Mouse (Mus musculus): ENCODE data around the gene Atp6v0d1. TPM values are rescaled to one million over a fixed set of nuclear protein-coding genes. Genes with fewer than 3 reads are reported as not detected.
A peak's percentile ranks its signal among the peaks of the same experiment; 100 is the strongest.

The Atp6v0d1 gene
- total and polyA plus RNA-seq, 3 experiments, result 51.1 to 83.8 TPM; not detected in 1

GRCm38 (mm10) chr8:105543703-105544102, 22.1 kb downstream of the Atp6v0d1 start (continued):
- TF ChIP-seq SMC3 (IDR thresholded peaks at IDR 0.05; ENCODE audit: low read depth, low read length), result no peak
- peak; percentile 94 for TF ChIP-seq ETS1 (IDR thresholded peaks at IDR 0.05; ENCODE audit: low read depth, low read length)
- TF ChIP-seq HCFC1 (IDR thresholded peaks at IDR 0.05; ENCODE audit: low read depth, low read length), result no peak
- no peak for TF ChIP-seq RAD21 (IDR thresholded peaks at IDR 0.05; ENCODE audit: low read depth, low read length)
- TF ChIP-seq MAFK (IDR thresholded peaks at IDR 0.05; ENCODE audit: borderline replicate concordance, low read depth, low read length), result peak; percentile 66; the same call in 1 of the 2 replicates
- no peak for TF ChIP-seq MAZ (IDR thresholded peaks at IDR 0.05; ENCODE audit: low read depth, low read length)
- TF ChIP-seq MYC (IDR thresholded peaks at IDR 0.05; ENCODE audit: low read depth, low read length), result peak; percentile 77; the same call in 1 of the 2 replicates
- no peak for TF ChIP-seq BHLHE40 (IDR thresholded peaks at IDR 0.05; ENCODE audit: borderline replicate concordance, low read depth, low read length)
- TF ChIP-seq GABPA (IDR thresholded peaks at IDR 0.05; ENCODE audit: low read depth, low read length), result no peak
- no peak for TF ChIP-seq ZKSCAN1 (IDR thresholded peaks at IDR 0.05; ENCODE audit: low read depth, low read length)
- TF ChIP-seq ZC3H11A (IDR thresholded peaks at IDR 0.05; ENCODE audit: low read depth, low read length), result no peak
- TF ChIP-seq E2F4 (IDR thresholded peaks at IDR 0.05; ENCODE audit: borderline replicate concordance, low read depth, low read length), result no peak
- no peak for TF ChIP-seq NELFE (IDR thresholded peaks at IDR 0.05; ENCODE audit: low read depth, low read length)
- no peak for TF ChIP-seq POLR2A (IDR thresholded peaks at IDR 0.05; ENCODE audit: control insufficient read depth in 1 of 2, insufficient read depth in 1 of 2, low read depth in 1 of 2, low read length in 2 of 2, poor library complexity in 1 of 2)
- TF ChIP-seq TCF12 (IDR thresholded peaks at IDR 0.05; ENCODE audit: low read depth, low read length), result peak; percentile 50
- TF ChIP-seq USF1 (IDR thresholded peaks at IDR 0.05; ENCODE audit: low read depth, low read length), result no peak
- no peak for TF ChIP-seq CHD1 (IDR thresholded peaks at IDR 0.05; ENCODE audit: low read depth, low read length)
- TF ChIP-seq GATA1 (IDR thresholded peaks at IDR 0.05; ENCODE audit: low read depth, low read length), result peak; percentile 76
- no peak for TF ChIP-seq JUND (IDR thresholded peaks at IDR 0.05; ENCODE audit: low read depth, low read length)
- peak; percentile 40; the same call in 1 of the 2 replicates for TF ChIP-seq MYB (IDR thresholded peaks at IDR 0.05; ENCODE audit: low read depth, low read length)

GRCm38 (mm10) chr8:105542808-105543207, 23.0 kb downstream of the Atp6v0d1 start:
- Histone ChIP-seq H3K36me3 (ENCODE audit: control insufficient read depth in 1 of 2, insufficient read depth in 2 of 2, low read length in 2 of 2) (peaks cover 2 to 55% of the 10 kb centered on the region in 2 experiments), H3K79me2 (ENCODE audit: control insufficient read depth, insufficient read depth, low read length, poor library complexity) (peaks cover 2% of the 10 kb centered on the region; the same call in 1 of the 2 replicates), H3K27me3 (ENCODE audit: control insufficient read depth in 1 of 2, insufficient read depth in 2 of 2, low read length in 2 of 2) (no peaks in the 10 kb centered on the region), H3K9ac (ENCODE audit: control insufficient read depth, low read depth, low read length, poor library complexity, severe bottlenecking) (0 out of 2 replicates have a peak overlapping the region, but pooled peaks have one; percentile 39), H3K9me3 (replicated peaks; ENCODE audit: insufficient read depth, low read length) (no peaks in the 10 kb centered on the region), H3K27ac (ENCODE audit: control insufficient read depth, low read depth, low read length) (peak overlapping the region; percentile 95), H3K4me1 (ENCODE audit: control insufficient read depth in 1 of 2, insufficient read depth in 2 of 2, low read length in 2 of 2) (peaks cover 32 to 50% of the 10 kb centered on the region in 2 experiments), H3K4me3 (ENCODE audit: control insufficient read depth in 1 of 2, insufficient read depth in 1 of 2, low read depth in 2 of 2, low read length in 2 of 2) (peak overlapping the region in 1 of 2 experiments; percentile 5; a peak in 1 of 4 replicates)
- DNase-seq (ENCODE audit: low read depth, low spot score), result peak; percentile 74
- TF ChIP-seq TAL1 (IDR thresholded peaks at IDR 0.05; ENCODE audit: low read length), result no peak; the same call in 1 of the 2 replicates
- peak; percentile 76 for TF ChIP-seq TCF12 (IDR thresholded peaks at IDR 0.05; ENCODE audit: low read depth, low read length)
- no peak for TF ChIP-seq GABPA (IDR thresholded peaks at IDR 0.05; ENCODE audit: low read depth, low read length)
- no peak for TF ChIP-seq BHLHE40 (IDR thresholded peaks at IDR 0.05; ENCODE audit: borderline replicate concordance, low read depth, low read length)
- peak; percentile 72 for TF ChIP-seq MYC (IDR thresholded peaks at IDR 0.05; ENCODE audit: low read depth, low read length)
- peak; percentile 62 for TF ChIP-seq RCOR1 (IDR thresholded peaks at IDR 0.05; ENCODE audit: low read depth, low read length)
- TF ChIP-seq CHD2 (IDR thresholded peaks at IDR 0.05; ENCODE audit: low read length), result peak; percentile 32; the same call in 1 of the 2 replicates
- no peak for TF ChIP-seq USF2 (IDR thresholded peaks at IDR 0.05; ENCODE audit: borderline replicate concordance in 1 of 2, insufficient read depth in 1 of 2, low read depth in 1 of 2, low read length in 2 of 2)
- TF ChIP-seq MAX (IDR thresholded peaks at IDR 0.05; ENCODE audit: low read length), result no peak
- TF ChIP-seq ZKSCAN1 (IDR thresholded peaks at IDR 0.05; ENCODE audit: low read depth, low read length), result no peak
- no peak for TF ChIP-seq ZNF384 (IDR thresholded peaks at IDR 0.05; ENCODE audit: low read depth, low read length)
- no peak for TF ChIP-seq ELF1 (IDR thresholded peaks at IDR 0.05; ENCODE audit: low read depth, low read length)
- TF ChIP-seq MYB (IDR thresholded peaks at IDR 0.05; ENCODE audit: low read depth, low read length), result no peak
- TF ChIP-seq MEF2A (IDR thresholded peaks at IDR 0.05; ENCODE audit: extremely low read depth, insufficient replicate concordance, low read depth, low read length, poor library complexity, severe bottlenecking), result no peak
- TF ChIP-seq NELFE (IDR thresholded peaks at IDR 0.05; ENCODE audit: low read depth, low read length), result no peak
- peak; percentile 72 for TF ChIP-seq ETS1 (IDR thresholded peaks at IDR 0.05; ENCODE audit: low read depth, low read length)
- no peak for TF ChIP-seq TBP (IDR thresholded peaks at IDR 0.05; ENCODE audit: low read depth, low read length)
- TF ChIP-seq EP300 (IDR thresholded peaks at IDR 0.05; ENCODE audit: low read depth in 1 of 2, low read length in 2 of 2), result peak; percentile 72 to 84; a peak in 3 of 4 replicates
- no peak for TF ChIP-seq ZC3H11A (IDR thresholded peaks at IDR 0.05; ENCODE audit: low read depth, low read length)
- TF ChIP-seq CTCF (IDR thresholded peaks at IDR 0.05 in 2 of 3, conservative IDR thresholded peaks at IDR 0.05 in 1 of 3; ENCODE audit: control insufficient read depth in 1 of 3, insufficient read depth in 1 of 3, low read depth in 2 of 3, low read length in 3 of 3, poor library complexity in 1 of 3, severe bottlenecking in 1 of 3), result no peak
- TF ChIP-seq POLR2AphosphoS5 (IDR thresholded peaks at IDR 0.05; ENCODE audit: borderline replicate concordance, low read depth, low read length), result no peak
- TF ChIP-seq UBTF (IDR thresholded peaks at IDR 0.05; ENCODE audit: borderline replicate concordance, insufficient read depth, low read depth, low read length), result no peak

Measured in MEL (cell line).